In genomic region chr10:94255744-94256143, GRCm38 (mm10) we compare ENCODE assay signal across 27 mouse cellular contexts. TPM values are rescaled to one million over a fixed set of nuclear protein-coding genes. Genes with fewer than 3 reads are reported as not detected.
A peak's percentile ranks its signal among the peaks of the same experiment; 100 is the strongest.
DNase-seq lines count a peak whose midpoint lies in the region; ATAC-seq and TF ChIP-seq lines count a peak whose summit lies in the region.
"Had no signal": no experiment of that assay in that cellular context is flagged by ENCODE, and none has a peak within 500 bp of the region (broad histone marks: within the 10 kb centered on the region; RNA-seq: fewer than 3 reads in every experiment).

No protein-coding gene starts in this region.

- no peaks in the 10 kb centered on the region for H3K27me3 ChIP-seq in heart, embryonic 10.5 days (ENCODE audit: insufficient read depth, poor library complexity, severe bottlenecking)
- H3K27me3 ChIP-seq in kidney, embryonic 15.5 days: no peaks in the 10 kb centered on the region
- H3K27me3 ChIP-seq in kidney, postnatal 0 days (ENCODE audit: insufficient read depth, low read length): no peaks in the 10 kb centered on the region
- H3K27me3 ChIP-seq: embryonic facial prominence, embryonic 13.5 days; embryonic facial prominence, embryonic 15.5 days; forebrain, embryonic 12.5 days had no signal

- no peaks in the 10 kb centered on the region for H3K9me3 ChIP-seq in heart, embryonic 10.5 days
- no peaks in the 10 kb centered on the region for H3K9me3 ChIP-seq in kidney, embryonic 15.5 days (replicated peaks)
- H3K9me3 ChIP-seq in kidney, postnatal 0 days (replicated peaks; ENCODE audit: low read length): no peaks in the 10 kb centered on the region
- H3K9me3 ChIP-seq: embryonic facial prominence, embryonic 13.5 days; embryonic facial prominence, embryonic 15.5 days; forebrain, embryonic 10.5 days; forebrain, embryonic 12.5 days had no signal

- H3K4me1 ChIP-seq in heart, embryonic 10.5 days: peaks cover 16% of the 10 kb centered on the region
- H3K4me1 ChIP-seq in kidney, embryonic 15.5 days: peaks cover 11% of the 10 kb centered on the region
- H3K4me1 ChIP-seq in kidney, postnatal 0 days (replicated peaks; ENCODE audit: insufficient read depth, low read length): no peaks in the 10 kb centered on the region; the same call in 1 of the 2 replicates
- H3K4me1 ChIP-seq: embryonic facial prominence, embryonic 13.5 days; embryonic facial prominence, embryonic 15.5 days; forebrain, embryonic 10.5 days; forebrain, embryonic 12.5 days had no signal

- H3K4me2 ChIP-seq in kidney, embryonic 15.5 days: no peak overlapping the region
- no peak overlapping the region for H3K4me2 ChIP-seq in kidney, postnatal 0 days (ENCODE audit: low read length)
- H3K4me2 ChIP-seq: embryonic facial prominence, embryonic 13.5 days; embryonic facial prominence, embryonic 15.5 days; forebrain, embryonic 12.5 days had no signal

- WGBS in heart, embryonic 10.5 days: 65% methylated on average over 6 of the region's 6 CpGs
- 39% methylated on average over 6 of the region's 6 CpGs for whole genome bisulfite sequencing in kidney, embryonic 15.5 days
- 28% methylated on average over 6 of the region's 6 CpGs for WGBS in kidney, postnatal 0 days

- DNase-seq in heart, embryonic 10.5 days (ENCODE audit: low spot score): peak; percentile 64
- no peak for DNase-seq in heart, adult 18-20 months
- no peak for DNase-seq in kidney, postnatal 14 days
- peak; percentile 65 for DNase-seq in kidney, postnatal 0 days (ENCODE audit: low spot score)
- no peak for DNase-seq in kidney, postnatal 4 days
- DNase-seq: adrenal gland, adult 2 months; adrenal gland, postnatal 10 days; adrenal gland, postnatal 25 days; cerebellum, adult 11 months; cerebellum, adult 18-20 months; cerebellum, adult 8-10 months; cerebellum, adult 9-11 months; cerebellum, postnatal 14 days; cerebellum, postnatal 36 days; embryo, embryonic 11 days had no signal

- no peak overlapping the region for H3K27ac ChIP-seq in heart, embryonic 10.5 days
- no peak overlapping the region for H3K27ac ChIP-seq in kidney, embryonic 15.5 days
- no peak overlapping the region for H3K27ac ChIP-seq in kidney, postnatal 0 days
- H3K27ac ChIP-seq: embryonic facial prominence, embryonic 13.5 days; embryonic facial prominence, embryonic 15.5 days; forebrain, embryonic 10.5 days; forebrain, embryonic 12.5 days had no signal

- H3K9ac ChIP-seq in kidney, embryonic 15.5 days: no peak overlapping the region
- no peak overlapping the region for H3K9ac ChIP-seq in kidney, postnatal 0 days (ENCODE audit: low read depth, low read length)
- H3K9ac ChIP-seq: embryonic facial prominence, embryonic 13.5 days; embryonic facial prominence, embryonic 15.5 days; forebrain, embryonic 12.5 days had no signal

- H3K4me3 ChIP-seq in heart, embryonic 10.5 days: no peak overlapping the region
- H3K4me3 ChIP-seq in kidney, embryonic 15.5 days (replicated peaks): no peak overlapping the region
- H3K4me3 ChIP-seq in kidney, postnatal 0 days (replicated peaks; ENCODE audit: low read depth, low read length): no peak overlapping the region
- H3K4me3 ChIP-seq: embryonic facial prominence, embryonic 13.5 days; embryonic facial prominence, embryonic 15.5 days; erythroblast, embryonic 14.5 days; forebrain, embryonic 10.5 days; forebrain, embryonic 12.5 days had no signal

- no peaks in the 10 kb centered on the region for H3K36me3 ChIP-seq in heart, embryonic 10.5 days
- H3K36me3 ChIP-seq in kidney, embryonic 15.5 days: no peaks in the 10 kb centered on the region
- no peaks in the 10 kb centered on the region for H3K36me3 ChIP-seq in kidney, postnatal 0 days (ENCODE audit: insufficient read depth, low read length)
- H3K36me3 ChIP-seq: embryonic facial prominence, embryonic 13.5 days; embryonic facial prominence, embryonic 15.5 days; forebrain, embryonic 10.5 days; forebrain, embryonic 12.5 days had no signal

- peak; percentile 68 for ATAC-seq in kidney, embryonic 15.5 days (replicated peaks; ENCODE audit: low FRiP score)
- ATAC-seq in kidney, postnatal 0 days (replicated peaks; ENCODE audit: low FRiP score, low read depth): peak; percentile 49; the same call in 1 of the 2 replicates
- ATAC-seq: forebrain, embryonic 14.5 days had no signal

- TF ChIP-seq CTCF in kidney, postnatal 0 days (IDR thresholded peaks at IDR 0.05; ENCODE audit: low read depth): no peak

RNA-seq across cellular contexts. Expression of gene Gm4792, which starts 42.8 kb away (rescaled TPM):
- polyA plus RNA-seq in heart, embryonic 10.5 days (2016; fragmentation: Nextera tagmentation; extraction: Ambion mirVana): not detected in 2 replicates
- total RNA-seq in heart, adult 18-20 months (2021): not detected
- polyA plus RNA-seq in kidney, embryonic 15.5 days (2015; fragmentation: Nextera tagmentation; extraction: Ambion mirVana): not detected in 2 replicates
- not detected in 2 replicates for polyA plus RNA-seq in kidney, postnatal 0 days (2015; fragmentation: Nextera tagmentation; extraction: Ambion mirVana)
- total RNA-seq: adrenal gland, adult 2 months; adrenal gland, postnatal 10 days; adrenal gland, postnatal 25 days; common myeloid progenitor, adult 5-6 weeks; ES-E14; MEL had no signal
- polyA plus RNA-seq: adrenal gland, adult 2 months; C2C12; embryonic facial prominence, embryonic 11.5 days; embryonic facial prominence, embryonic 13.5 days; embryonic facial prominence, embryonic 15.5 days; erythroblast, embryonic 14.5 days; forebrain, embryonic 12.5 days had no signal

RNA-seq across cellular contexts. Expression of gene Tmcc3, which starts 56.0 kb away (rescaled TPM):
- polyA plus RNA-seq in heart, embryonic 10.5 days (2016; fragmentation: Nextera tagmentation; extraction: Ambion mirVana): 9.8 and 12.2 TPM in 2 replicates
- 10 to 100 TPM; 25.7 to 31.5 TPM for total RNA-seq in heart, adult 18-20 months (2021)
- 7.4 and 7.8 TPM in 2 replicates for polyA plus RNA-seq in kidney, embryonic 15.5 days (2015; fragmentation: Nextera tagmentation; extraction: Ambion mirVana)
- polyA plus RNA-seq in kidney, postnatal 0 days (2015; fragmentation: Nextera tagmentation; extraction: Ambion mirVana): 7.9 and 8.4 TPM in 2 replicates

RNA-seq across cellular contexts. Expression of gene Ndufa12, which starts 57.2 kb away (rescaled TPM):
- 612 and 687 TPM in 2 replicates for polyA plus RNA-seq in heart, embryonic 10.5 days (2016; fragmentation: Nextera tagmentation; extraction: Ambion mirVana)
- total RNA-seq in heart, adult 18-20 months (2021): 100 to 1,000 TPM; 821 to 864 TPM
- 421 and 423 TPM in 2 replicates for polyA plus RNA-seq in kidney, embryonic 15.5 days (2015; fragmentation: Nextera tagmentation; extraction: Ambion mirVana)
- 706 and 752 TPM in 2 replicates for polyA plus RNA-seq in kidney, postnatal 0 days (2015; fragmentation: Nextera tagmentation; extraction: Ambion mirVana)

Comparison
In these comparisons a context has a peak if more than half of its experiments do, and no peak if none do; other contexts are left out.
1. DNase-seq: peak in heart, embryonic 10.5 days (single experiment) and kidney, postnatal 0 days (single experiment); none in heart, adult 18-20 months (0 of 2), kidney, postnatal 14 days (single experiment) and kidney, postnatal 4 days (0 of 2).